ENCODE assay signal across 13 mouse cellular contexts in genomic region chr7:109115929-109116328, GRCm38 (mm10). TPM values are rescaled to one million over a fixed set of nuclear protein-coding genes. Genes with fewer than 3 reads are reported as not detected.
DNase-seq lines count a peak whose midpoint lies in the region; ATAC-seq and TF ChIP-seq lines count a peak whose summit lies in the region.
"Had no signal": no experiment of that assay in that cellular context is flagged by ENCODE, and none has a peak within 500 bp of the region (broad histone marks: within the 10 kb centered on the region; RNA-seq: fewer than 3 reads in every experiment).

No protein-coding gene starts in this region.

- no peak for DNase-seq in forebrain, embryonic 10.5 days (ENCODE audit: extremely low spot score, low spot score)
- peak; percentile 32 for DNase-seq in liver, embryonic 11.5 days (ENCODE audit: low spot score)
- DNase-seq in midbrain, postnatal 0 days (ENCODE audit: low spot score) = no peak
- DNase-seq in spleen, postnatal 4 days (ENCODE audit: low spot score in 2 of 2) = no peak
- no peak for DNase-seq in ovary, postnatal 36 days (ENCODE audit: low spot score)
- DNase-seq in frontal cortex, postnatal 10 days (ENCODE audit: low spot score in 2 of 2) = no peak
- DNase-seq in lung, postnatal 36 days = no peak
- DNase-seq: kidney, adult 18-20 months; layer of hippocampus, adult 9-11 months; thymus, adult 18-20 months had no signal

- H3K4me1 ChIP-seq in forebrain, embryonic 10.5 days = peaks cover 22% of the 10 kb centered on the region
- H3K4me1 ChIP-seq in forebrain, embryonic 16.5 days (replicated peaks; ENCODE audit: control insufficient read depth, insufficient read depth, low read length) = peaks cover 18% of the 10 kb centered on the region
- H3K4me1 ChIP-seq in liver, embryonic 11.5 days (replicated peaks; ENCODE audit: control insufficient read depth, insufficient read depth, low read length) = peaks cover 45% of the 10 kb centered on the region
- H3K4me1 ChIP-seq in midbrain, postnatal 0 days (ENCODE audit: insufficient read depth, low read length) = 0 out of 2 replicates have a peak, but pooled peaks cover 4% of the 10 kb centered on the region
- H3K4me1 ChIP-seq: heart, embryonic 15.5 days; lung, embryonic 15.5 days had no signal

- H3K27ac ChIP-seq in forebrain, embryonic 10.5 days = peak overlapping the region; percentile 79
- H3K27ac ChIP-seq in forebrain, embryonic 16.5 days (ENCODE audit: low read length) = peak overlapping the region; percentile 73
- peak overlapping the region; percentile 79 for H3K27ac ChIP-seq in liver, embryonic 11.5 days (ENCODE audit: low read depth, low read length)
- no peak overlapping the region for H3K27ac ChIP-seq in midbrain, postnatal 0 days (ENCODE audit: low read depth, low read length)
- H3K27ac ChIP-seq: heart, embryonic 15.5 days; lung, embryonic 15.5 days had no signal

- H3K9me3 ChIP-seq in forebrain, embryonic 10.5 days = no peaks in the 10 kb centered on the region
- no peaks in the 10 kb centered on the region for H3K9me3 ChIP-seq in forebrain, embryonic 16.5 days (ENCODE audit: control insufficient read depth, low read length)
- no peaks in the 10 kb centered on the region for H3K9me3 ChIP-seq in liver, embryonic 11.5 days (ENCODE audit: control insufficient read depth, low read length)
- H3K9me3 ChIP-seq in midbrain, postnatal 0 days (ENCODE audit: low read length) = no peaks in the 10 kb centered on the region
- H3K9me3 ChIP-seq: heart, embryonic 15.5 days; lung, embryonic 15.5 days had no signal

- H3K9ac ChIP-seq in forebrain, embryonic 16.5 days (replicated peaks; ENCODE audit: low read depth, low read length) = no peak overlapping the region
- H3K9ac ChIP-seq in liver, embryonic 11.5 days (ENCODE audit: low read depth, low read length) = peak overlapping the region; percentile 44
- H3K9ac ChIP-seq in midbrain, postnatal 0 days (replicated peaks; ENCODE audit: low read length, poor library complexity, severe bottlenecking) = no peak overlapping the region
- H3K9ac ChIP-seq: heart, embryonic 15.5 days; lung, embryonic 15.5 days had no signal

- H3K27me3 ChIP-seq in forebrain, embryonic 10.5 days (ENCODE audit: poor library complexity, severe bottlenecking) = peaks cover 52% of the 10 kb centered on the region
- H3K27me3 ChIP-seq in forebrain, embryonic 16.5 days (replicated peaks; ENCODE audit: control insufficient read depth, insufficient read depth, low read length) = peaks cover 12% of the 10 kb centered on the region
- no peaks in the 10 kb centered on the region for H3K27me3 ChIP-seq in liver, embryonic 11.5 days (replicated peaks; ENCODE audit: control insufficient read depth, insufficient read depth, low read length)
- no peaks in the 10 kb centered on the region for H3K27me3 ChIP-seq in midbrain, postnatal 0 days (ENCODE audit: insufficient read depth, low read length)
- H3K27me3 ChIP-seq: heart, embryonic 15.5 days; lung, embryonic 15.5 days had no signal

- peak; percentile 39; the same call in 1 of the 2 replicates for ATAC-seq in forebrain, embryonic 16.5 days
- no peak for ATAC-seq in liver, embryonic 11.5 days (replicated peaks; ENCODE audit: low FRiP score)
- ATAC-seq in midbrain, postnatal 0 days (ENCODE audit: low FRiP score) = peak; percentile 8; the same call in 1 of the 2 replicates

- H3K4me3 ChIP-seq in forebrain, embryonic 10.5 days = peak overlapping the region; percentile 6; the same call in 1 of the 2 replicates
- H3K4me3 ChIP-seq in forebrain, embryonic 16.5 days (replicated peaks; ENCODE audit: low read length) = no peak overlapping the region
- H3K4me3 ChIP-seq in liver, embryonic 11.5 days (ENCODE audit: low read depth, low read length) = no peak overlapping the region
- H3K4me3 ChIP-seq in midbrain, postnatal 0 days (ENCODE audit: low read depth, low read length) = no peak overlapping the region
- H3K4me3 ChIP-seq: heart, embryonic 15.5 days; lung, embryonic 15.5 days had no signal

- TF ChIP-seq CTCF in midbrain, postnatal 0 days (IDR thresholded peaks at IDR 0.05) = no peak

- peak overlapping the region; percentile 29; the same call in 1 of the 2 replicates for H3K4me2 ChIP-seq in forebrain, embryonic 16.5 days (ENCODE audit: low read length)
- peak overlapping the region; percentile 20; the same call in 1 of the 2 replicates for H3K4me2 ChIP-seq in liver, embryonic 11.5 days
- H3K4me2 ChIP-seq in midbrain, postnatal 0 days (ENCODE audit: low read depth, low read length, poor library complexity, severe bottlenecking) = no peak overlapping the region
- H3K4me2 ChIP-seq: heart, embryonic 15.5 days; lung, embryonic 15.5 days had no signal

- 58% methylated on average over 4 of the region's 4 CpGs for WGBS in forebrain, embryonic 10.5 days
- WGBS in forebrain, embryonic 16.5 days = 10% methylated on average over 4 of the region's 4 CpGs
- WGBS in liver, embryonic 11.5 days = 51% methylated on average over 4 of the region's 4 CpGs
- 33% methylated on average over 4 of the region's 4 CpGs for WGBS in midbrain, postnatal 0 days

- H3K36me3 ChIP-seq in forebrain, embryonic 10.5 days (replicated peaks) = no peaks in the 10 kb centered on the region
- no peaks in the 10 kb centered on the region for H3K36me3 ChIP-seq in forebrain, embryonic 16.5 days (ENCODE audit: control insufficient read depth, insufficient read depth)
- H3K36me3 ChIP-seq in liver, embryonic 11.5 days (ENCODE audit: control insufficient read depth, insufficient read depth, low read length) = no peaks in the 10 kb centered on the region
- no peaks in the 10 kb centered on the region for H3K36me3 ChIP-seq in midbrain, postnatal 0 days (ENCODE audit: insufficient read depth, low read length)
- H3K36me3 ChIP-seq: heart, embryonic 15.5 days; lung, embryonic 15.5 days had no signal

RNA-seq across cellular contexts. Expression of gene Ric3, which starts 32.8 kb away (rescaled TPM):
- 17.3 and 18.7 TPM in 2 replicates for polyA plus RNA-seq in forebrain, embryonic 10.5 days (2016; fragmentation: Nextera tagmentation; extraction: Ambion mirVana)
- 31.9 and 34.6 TPM in 2 replicates for polyA plus RNA-seq in forebrain, embryonic 16.5 days (2015; fragmentation: Nextera tagmentation; extraction: Ambion mirVana)
- 1.3 and 2.2 TPM in 2 replicates for polyA plus RNA-seq in liver, embryonic 11.5 days (2014; fragmentation: Nextera tagmentation; extraction: Ambion mirVana)
- total RNA-seq in midbrain, postnatal 0 days (2014; rRNA removed) = 62.8 and 65.0 TPM in 2 replicates
- polyA plus RNA-seq in midbrain, postnatal 0 days (2015; fragmentation: Nextera tagmentation; extraction: Ambion mirVana) = 42.1 and 42.2 TPM in 2 replicates

RNA-seq across cellular contexts. Expression of gene Lmo1, which starts 59.1 kb away (rescaled TPM):
- 21.9 and 29.6 TPM in 2 replicates for polyA plus RNA-seq in forebrain, embryonic 10.5 days (2016; fragmentation: Nextera tagmentation; extraction: Ambion mirVana)
- polyA plus RNA-seq in forebrain, embryonic 16.5 days (2015; fragmentation: Nextera tagmentation; extraction: Ambion mirVana) = 64.2 and 82.2 TPM in 2 replicates
- polyA plus RNA-seq in liver, embryonic 11.5 days (2014; fragmentation: Nextera tagmentation; extraction: Ambion mirVana) = 5.3 and 5.6 TPM in 2 replicates
- total RNA-seq in midbrain, postnatal 0 days (2014; rRNA removed) = 109 and 117 TPM in 2 replicates
- polyA plus RNA-seq in midbrain, postnatal 0 days (2015; fragmentation: Nextera tagmentation; extraction: Ambion mirVana) = 109 and 121 TPM in 2 replicates
